Mouse (Mus musculus) G1E (cell line): Measurements from ENCODE around the gene Xpnpep3.

Experiments
- CTCF ChIP-seq: IDR thresholded peaks from 2 replicates; pipeline ENCODE4 v1.5.1; 2012; ENCODE audit warnings: low read depth, low read length, inconsistent platforms, mixed read lengths
- GATA1 ChIP-seq: IDR thresholded peaks from 2 replicates; pipeline ENCODE4 v1.6.1; 2012; ENCODE audit warnings: borderline replicate concordance, low read length, inconsistent platforms, mixed read lengths
- POLR2AphosphoS5 ChIP-seq: IDR thresholded peaks from 2 replicates; pipeline ENCODE4 v1.6.1; 2012; ENCODE audit warnings: low read depth, low read length, inconsistent platforms; ENCODE audit not compliant: insufficient replicate concordance
- TAL1 ChIP-seq: conservative IDR thresholded peaks from 2 replicates; pipeline ENCODE4 v1.6.1; 2012; ENCODE audit warnings: low read depth, low read length, inconsistent platforms, mixed read lengths

DNA sequence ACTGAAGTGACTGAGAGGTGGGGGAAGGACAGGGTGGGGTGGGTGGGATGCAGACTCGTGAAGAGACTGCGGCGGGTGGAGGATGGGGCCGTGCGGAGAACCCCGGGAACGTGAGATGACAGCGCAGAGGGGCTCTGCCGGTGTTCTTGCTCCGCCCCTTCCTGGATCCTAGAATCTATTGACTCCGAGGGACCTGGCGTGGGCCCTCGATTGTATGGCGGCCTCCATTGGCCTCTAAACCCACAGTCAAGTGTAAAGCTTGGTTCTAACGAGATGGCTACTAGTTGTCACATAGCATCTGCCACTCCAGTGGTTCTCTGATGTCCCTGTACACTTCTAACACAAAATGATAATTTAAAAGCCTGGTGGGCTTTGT is 66.8 kb downstream of the Xpnpep3 start:
- no peak for TF ChIP-seq CTCF
- no peak for TF ChIP-seq TAL1
- TF ChIP-seq GATA1: no peak
- no peak for TF ChIP-seq POLR2AphosphoS5
